Mouse (Mus musculus): ENCODE data around the gene Magi1.

The Magi1 gene

GRCm38 (mm10) chr6:94101256-94101655 lies 182.5 kb downstream of the Magi1 start:
- DNase-seq: no peak

- no peak for DNase-seq
Measured at GRCm38 (mm10) chr6:94094924-94095685, 188.6 kb downstream of the Magi1 start.

GRCm38 (mm10) chr6:94092969-94093597 lies 190.6 kb downstream of the Magi1 start:
- DNase-seq: no peak

GRCm38 (mm10) chr6:94092500-94092899 lies 191.2 kb downstream of the Magi1 start:
- no peak for DNase-seq

- DNase-seq: no peak
Measured at GRCm38 (mm10) chr6:94086855-94087254, 196.9 kb downstream of the Magi1 start.

- no peak for DNase-seq
Measured at GRCm38 (mm10) chr6:94084752-94085151, 199.0 kb downstream of the Magi1 start.

- no peak for DNase-seq
Measured at GRCm38 (mm10) chr6:94083459-94083858, 200.3 kb downstream of the Magi1 start.

GRCm38 (mm10) chr6:94080933-94081545 lies 202.7 kb downstream of the Magi1 start:
- peak; percentile 85 for DNase-seq

- no peak for DNase-seq
Measured at GRCm38 (mm10) chr6:94078934-94079333, 204.8 kb downstream of the Magi1 start.

- no peak for DNase-seq
Measured at GRCm38 (mm10) chr6:94077013-94077412, 206.7 kb downstream of the Magi1 start.

- no peak for DNase-seq
Measured at GRCm38 (mm10) chr6:94075990-94076389, 207.7 kb downstream of the Magi1 start.

- no peak for DNase-seq
Measured at GRCm38 (mm10) chr6:94075228-94075627, 208.5 kb downstream of the Magi1 start.

GRCm38 (mm10) chr6:94071676-94072075 lies 212.0 kb downstream of the Magi1 start:
- no peak for DNase-seq

- DNase-seq: peak; percentile 40
Measured at GRCm38 (mm10) chr6:94070702-94071101, 213.0 kb downstream of the Magi1 start.

- DNase-seq: no peak
Measured at GRCm38 (mm10) chr6:94069421-94069820, 214.3 kb downstream of the Magi1 start.

GRCm38 (mm10) chr6:94067741-94068450 lies 215.8 kb downstream of the Magi1 start:
- no peak for DNase-seq

- DNase-seq: no peak
Measured at GRCm38 (mm10) chr6:94064832-94065231, 218.9 kb downstream of the Magi1 start.

- DNase-seq: no peak
Measured at GRCm38 (mm10) chr6:94063542-94063941, 220.2 kb downstream of the Magi1 start.

- no peak for DNase-seq
Measured at GRCm38 (mm10) chr6:94061424-94061980, 222.2 kb downstream of the Magi1 start.

- no peak for DNase-seq
Measured at GRCm38 (mm10) chr6:94060621-94061213, 223.0 kb downstream of the Magi1 start.

GRCm38 (mm10) chr6:94059090-94059489 lies 224.6 kb downstream of the Magi1 start:
- no peak for DNase-seq

- peak; percentile 70 for DNase-seq
Measured at GRCm38 (mm10) chr6:94053920-94054319, 229.8 kb downstream of the Magi1 start.

- DNase-seq: no peak
Measured at GRCm38 (mm10) chr6:94045180-94045579, 238.5 kb downstream of the Magi1 start.
